Mouse (Mus musculus): Measurements from ENCODE around the gene Rbm15b.
A peak's percentile ranks its signal among the peaks of the same experiment; 100 is the strongest.

Gene Rbm15b

DNA sequence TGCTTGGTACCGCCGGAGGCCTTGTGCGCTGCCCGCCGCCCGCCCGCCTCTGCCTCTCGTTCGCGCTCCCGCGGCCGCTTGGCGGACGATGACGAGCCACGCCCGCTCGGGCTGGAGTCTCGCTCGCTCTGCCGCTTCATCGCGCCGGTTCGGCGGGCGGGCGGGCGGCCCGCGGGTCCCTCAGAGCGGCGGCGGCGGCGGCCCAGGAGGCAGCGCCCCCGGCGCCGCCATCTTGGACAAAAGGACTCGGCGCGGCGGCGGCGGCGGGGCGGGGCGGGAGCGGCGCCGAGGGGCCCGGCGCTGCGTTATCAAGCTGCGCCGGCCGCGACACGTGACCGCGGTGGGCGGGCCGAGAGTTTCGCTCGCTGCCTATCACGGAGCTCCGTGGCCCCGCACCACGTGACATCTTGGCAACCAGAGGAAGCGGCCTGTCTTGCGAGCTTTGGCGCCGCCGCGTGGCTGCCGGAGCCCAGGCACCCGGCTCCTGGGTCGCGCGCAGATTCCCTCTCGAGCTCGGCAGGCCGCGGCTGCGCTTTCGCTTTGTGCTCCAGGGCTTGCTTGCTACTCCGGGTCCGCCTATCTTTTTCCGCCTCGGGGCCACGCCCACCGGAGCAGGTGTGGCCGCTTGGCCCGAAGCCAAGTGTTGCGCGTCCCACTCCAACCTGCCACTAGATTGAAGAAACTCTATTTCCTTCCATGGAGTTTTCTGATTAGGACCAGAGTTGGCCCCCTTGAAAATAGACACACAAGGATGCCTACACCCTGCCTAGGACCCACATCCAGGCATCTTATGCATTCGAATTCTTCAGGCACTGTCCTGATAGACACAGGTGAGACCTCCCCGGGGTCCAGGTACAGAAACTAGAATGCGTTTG lies at the start of gene Rbm15b:
Rbm15b (minus strand) TSS at position 601 of the 875 bp plus-strand sequence.
- peak; percentile 98 for DNase-seq (ENCODE audit: low spot score)

GRCm38 (mm10) chr9:106934998-106935397 lies 47.8 kb upstream of the Rbm15b start:
- DNase-seq (ENCODE audit: low spot score): no peak

DNA sequence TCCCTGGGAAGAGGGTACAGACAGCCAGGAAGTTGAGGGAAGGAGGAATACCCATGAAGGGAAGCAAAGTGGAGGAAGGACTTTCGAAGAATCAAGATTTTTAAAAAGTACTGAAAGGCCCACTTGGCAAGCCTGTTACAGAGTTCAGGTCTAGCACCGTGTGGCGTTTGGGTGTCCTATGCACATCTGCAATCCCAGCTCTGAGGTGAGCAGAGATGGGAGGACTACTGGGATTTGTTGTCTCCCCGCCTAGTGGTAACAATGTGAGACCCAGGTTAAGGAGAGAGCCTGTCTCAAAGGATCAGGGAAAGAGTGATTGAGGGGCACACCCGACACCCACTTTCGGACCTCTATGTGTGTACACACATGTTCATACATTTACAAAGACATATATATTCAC lies 27.6 kb upstream of the Rbm15b start:
- no peak for DNase-seq (ENCODE audit: low spot score)

DNA sequence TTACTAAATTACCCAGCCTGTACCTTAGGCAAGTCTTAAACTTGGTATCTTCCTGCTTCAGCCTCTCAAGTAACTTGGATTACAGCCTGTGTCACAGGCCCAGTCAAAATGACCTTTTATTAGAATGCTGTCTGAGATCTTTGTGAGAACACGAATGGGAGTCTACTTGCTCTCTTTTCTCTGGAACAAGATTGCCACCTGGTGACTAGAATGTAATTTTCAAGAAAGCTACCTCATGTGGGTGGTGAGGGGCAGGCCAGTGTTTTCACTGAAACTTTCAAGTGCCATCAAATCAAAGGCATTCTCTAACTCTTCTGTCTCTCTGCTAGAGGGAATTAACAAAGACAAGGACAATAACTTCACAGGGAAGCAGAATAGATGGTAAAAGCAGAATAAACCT lies 26.5 kb upstream of the Rbm15b start:
- DNase-seq (ENCODE audit: low spot score): peak; percentile 58

- no peak for DNase-seq (ENCODE audit: low spot score)
Measured at GRCm38 (mm10) chr9:106911624-106912023, 24.4 kb upstream of the Rbm15b start.

- peak; percentile 74 for DNase-seq (ENCODE audit: low spot score)
Measured at GRCm38 (mm10) chr9:106908715-106909114, 21.5 kb upstream of the Rbm15b start.

- no peak for DNase-seq (ENCODE audit: low spot score)
Measured at GRCm38 (mm10) chr9:106908174-106908573, 20.9 kb upstream of the Rbm15b start.

- no peak for DNase-seq (ENCODE audit: low spot score)
Measured at GRCm38 (mm10) chr9:106906597-106906996, 19.4 kb upstream of the Rbm15b start.

GRCm38 (mm10) chr9:106903791-106904134 lies 16.5 kb upstream of the Rbm15b start:
- DNase-seq (ENCODE audit: low spot score): peak; percentile 68

DNA sequence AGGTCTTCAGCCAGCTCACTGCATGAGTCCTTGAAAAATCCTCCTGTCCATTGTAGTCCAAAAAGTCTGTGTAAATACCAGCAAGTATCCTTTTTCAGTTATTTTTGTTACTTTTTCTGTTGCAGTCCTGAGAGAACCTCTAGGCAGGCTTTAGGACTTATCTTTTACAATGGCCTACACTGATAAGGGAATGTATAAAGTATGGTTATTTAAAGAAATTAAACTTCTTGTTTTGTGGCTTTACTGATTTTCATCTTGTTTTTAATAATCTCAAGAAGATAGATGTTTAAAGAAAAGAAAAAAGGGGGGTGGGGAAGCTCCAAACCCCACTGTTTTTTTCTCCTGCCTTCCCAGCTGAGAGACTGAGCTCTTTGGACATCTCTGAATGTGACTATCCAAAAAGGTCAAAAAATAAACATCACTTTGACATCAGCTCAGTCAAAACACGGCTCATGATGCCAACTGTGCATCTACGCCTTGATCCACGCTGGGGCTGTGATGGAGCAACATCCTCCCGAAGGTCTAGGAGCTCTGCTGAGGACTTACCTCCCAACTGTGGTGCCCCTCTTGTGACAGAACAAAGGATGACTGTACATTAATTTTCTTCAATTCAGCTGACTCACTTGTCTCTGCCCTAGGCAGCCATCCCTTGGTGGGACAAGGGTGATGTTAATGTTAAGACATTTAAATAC lies 16.0 kb upstream of the Rbm15b start:
- DNase-seq (ENCODE audit: low spot score): no peak

DNA sequence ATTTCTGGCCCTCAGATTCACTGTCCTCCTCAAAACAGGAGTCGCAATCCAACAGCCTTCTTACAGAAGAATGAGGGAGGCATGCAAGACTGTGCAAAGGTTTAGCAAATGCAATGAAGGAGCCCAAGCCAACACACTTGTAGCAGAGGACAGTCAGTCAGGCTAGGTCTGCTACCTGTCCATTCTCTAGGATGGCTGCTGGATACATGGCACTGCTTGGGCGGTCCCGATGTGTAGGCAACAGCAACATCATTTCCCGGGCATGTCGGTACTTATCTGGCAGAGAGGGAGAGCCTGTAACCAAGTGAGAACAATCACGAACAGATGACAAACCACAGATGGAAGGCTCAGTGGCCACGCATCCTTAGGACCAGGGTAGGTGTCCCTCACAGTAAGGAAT lies 14.4 kb upstream of the Rbm15b start:
- no peak for DNase-seq (ENCODE audit: low spot score)

DNA sequence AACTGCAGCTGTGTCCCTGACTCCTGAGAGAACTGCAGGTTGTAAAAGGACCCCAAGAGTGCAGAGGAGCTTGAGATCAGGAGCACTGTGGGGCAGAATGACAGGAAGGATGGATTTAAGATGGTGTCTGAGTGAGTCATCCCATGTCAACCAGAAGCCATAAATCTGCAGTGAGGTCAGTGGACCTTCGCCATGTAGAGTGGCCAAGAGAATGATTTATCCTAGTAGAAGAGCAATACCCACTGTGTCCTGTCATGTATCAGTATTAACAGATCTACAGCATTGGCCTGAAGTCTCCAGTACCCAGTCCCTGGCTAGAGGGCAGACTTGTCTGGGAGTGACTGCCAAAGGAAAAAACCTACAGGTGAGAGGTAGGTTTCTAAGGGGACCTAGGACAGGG lies 11.7 kb upstream of the Rbm15b start:
- DNase-seq (ENCODE audit: low spot score): no peak

DNA sequence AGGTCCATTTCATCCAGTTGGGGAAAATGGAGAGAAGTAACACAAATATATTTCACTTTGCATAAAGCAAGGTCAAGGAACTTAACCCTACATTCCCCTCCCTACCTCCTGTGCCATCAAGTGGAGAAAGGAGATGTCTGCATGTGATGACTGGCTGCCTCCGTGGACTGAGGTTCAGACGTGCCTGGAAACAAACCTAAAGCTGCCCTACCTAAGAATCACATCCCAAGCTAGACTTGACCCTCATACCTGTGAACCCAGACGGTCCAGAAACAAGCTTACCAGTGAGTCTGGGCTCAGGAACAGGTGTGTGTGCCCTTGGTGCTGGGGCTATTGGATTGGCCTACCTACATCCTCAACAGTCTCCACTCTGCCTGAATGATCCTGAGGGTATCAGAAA lies 6.1 kb upstream of the Rbm15b start:
- DNase-seq (ENCODE audit: low spot score): no peak

DNA sequence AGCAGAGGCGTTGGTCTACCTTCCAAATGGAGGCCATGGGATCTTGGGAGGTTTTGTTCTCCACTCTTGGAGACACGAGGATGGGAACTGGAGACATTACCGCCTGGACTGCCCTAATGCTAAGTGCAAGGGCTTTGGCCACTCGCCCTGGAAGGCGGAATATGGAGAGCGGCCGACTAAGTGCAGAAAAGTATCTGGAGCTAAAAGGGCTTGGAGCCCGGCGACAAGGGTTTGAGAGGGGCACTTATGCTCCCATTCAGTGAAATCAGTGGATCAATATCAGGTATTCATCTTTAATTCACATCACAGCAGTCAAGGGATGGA lies 5.3 kb upstream of the Rbm15b start:
- no peak for DNase-seq (ENCODE audit: low spot score)

DNA sequence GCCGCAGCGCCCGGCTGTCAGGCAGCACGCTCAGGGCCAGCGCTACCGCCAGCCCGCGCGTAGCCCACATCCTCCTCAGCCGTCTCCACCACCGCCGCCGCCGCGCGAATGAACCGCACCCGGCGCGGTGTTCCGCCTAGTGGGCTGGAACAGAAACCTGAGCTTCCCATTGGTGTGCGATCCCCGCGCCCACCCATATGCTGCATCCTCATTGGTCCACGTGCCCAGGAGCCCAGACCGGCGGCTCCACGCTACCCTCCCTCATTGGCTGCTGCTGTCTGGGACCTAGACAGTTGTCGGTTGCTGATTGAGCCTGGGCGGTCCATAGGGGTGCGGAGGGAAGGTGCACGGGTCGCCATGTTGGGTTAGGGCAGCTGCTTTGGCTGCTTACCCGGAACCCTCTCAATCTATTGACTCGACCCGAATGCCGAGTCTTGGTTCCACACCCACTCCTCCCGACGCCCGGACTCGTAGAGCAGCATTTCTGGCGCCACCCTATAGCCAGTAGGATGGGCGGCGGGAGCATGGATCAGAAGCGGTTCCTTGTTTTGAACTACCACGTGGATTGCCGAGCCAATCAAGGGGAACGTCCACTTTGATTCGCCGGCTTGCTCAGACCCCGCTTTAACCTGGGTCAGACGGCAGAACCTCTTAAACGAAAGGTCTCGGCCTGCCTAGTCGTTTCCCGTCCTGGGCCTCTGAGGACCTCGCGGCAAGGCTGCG lies 4.8 kb upstream of the Rbm15b start, which contains the start of gene Manf:
Manf (minus strand) TSS at position 151 of the 723 bp plus-strand sequence.
- peak; percentile 98 for DNase-seq (ENCODE audit: low spot score)

GRCm38 (mm10) chr9:106891341-106891741 lies 4.1 kb upstream of the Rbm15b start:
- DNase-seq (ENCODE audit: low spot score): peak; percentile 40

DNA sequence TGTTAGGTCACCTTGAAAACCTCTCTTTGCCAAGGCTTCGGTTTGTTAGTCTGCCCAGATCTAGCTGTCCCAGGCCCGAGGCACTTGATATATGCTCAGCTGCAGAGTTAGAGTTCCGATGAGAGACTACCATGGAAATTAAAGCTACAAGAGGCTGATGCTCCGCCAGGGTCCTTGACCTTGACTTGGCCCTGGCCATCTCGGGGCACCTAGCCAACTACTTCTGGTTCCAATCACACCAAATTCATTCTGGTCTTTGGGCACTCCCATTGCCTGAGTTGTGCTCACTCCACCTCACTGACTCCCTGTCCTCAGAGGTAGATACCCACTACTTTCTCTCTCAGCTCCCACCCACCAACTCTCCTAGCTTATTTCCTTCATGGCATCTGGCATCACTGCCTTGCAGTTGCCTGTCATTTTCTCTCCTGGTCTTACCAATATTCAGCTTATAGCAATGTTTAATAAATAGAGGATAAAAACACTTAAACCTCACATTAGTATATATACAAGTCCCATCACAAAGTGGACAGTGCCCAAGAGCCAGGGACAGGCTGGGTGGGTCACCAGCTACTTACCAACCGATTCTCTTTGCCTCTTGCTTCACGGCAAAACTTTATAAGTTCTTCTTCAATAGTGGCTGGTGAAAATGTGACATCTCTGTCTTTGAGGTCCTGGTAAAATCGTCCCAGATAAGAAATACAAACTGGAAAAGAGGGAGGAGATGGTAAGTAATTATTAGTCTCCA lies 3.4 kb upstream of the Rbm15b start:
- DNase-seq (ENCODE audit: low spot score): peak; percentile 55

- no peak for DNase-seq (ENCODE audit: low spot score)
Measured at GRCm38 (mm10) chr9:106889321-106889720, 2.1 kb upstream of the Rbm15b start.

GRCm38 (mm10) chr9:106888346-106888745 lies 1.1 kb upstream of the Rbm15b start:
- DNase-seq (ENCODE audit: low spot score): no peak

- peak; percentile 49 for DNase-seq (ENCODE audit: low spot score)
Measured at GRCm38 (mm10) chr9:106885901-106886731, 1.1 kb downstream of the Rbm15b start.

All from MN1 (cell line).